Mouse (Mus musculus): Measurements from ENCODE around the gene Supt16. TPM values are rescaled to one million over a fixed set of nuclear protein-coding genes. Genes with fewer than 3 reads are reported as not detected.

The Supt16 gene
- polyA plus RNA-seq, 1 experiment from 2014 or later, result 88.3 TPM

GRCm38 (mm10) chr14:52140577-52141444 lies 56.4 kb downstream of the Supt16 start:
- H3K9me3 ChIP-seq (replicated peaks), result no peaks in the 10 kb centered on the region
- DNase-seq (ENCODE audit: low spot score), result no peak
- H3K27me3 ChIP-seq (ENCODE audit: low read depth, poor library complexity, severe bottlenecking), result no peaks in the 10 kb centered on the region
- H3K27ac ChIP-seq (replicated peaks), result no peak overlapping the region
- H3K36me3 ChIP-seq, result no peaks in the 10 kb centered on the region
- WGBS, result 69% methylated on average over 19 of the region's 19 CpGs
- H3K4me1 ChIP-seq, result no peaks in the 10 kb centered on the region
- H3K4me3 ChIP-seq, result no peak overlapping the region

GRCm38 (mm10) chr14:52133584-52133983 lies 63.6 kb downstream of the Supt16 start:
- H3K36me3 ChIP-seq, result no peaks in the 10 kb centered on the region
- H3K4me1 ChIP-seq, result no peaks in the 10 kb centered on the region
- 87% methylated on average over 5 of the region's 5 CpGs for whole genome bisulfite sequencing
- no peak overlapping the region for H3K4me3 ChIP-seq
- no peak overlapping the region for H3K27ac ChIP-seq (replicated peaks)
- H3K9me3 ChIP-seq (replicated peaks), result no peaks in the 10 kb centered on the region; the same call in 1 of the 2 replicates
- DNase-seq (ENCODE audit: low spot score), result no peak
- H3K27me3 ChIP-seq (ENCODE audit: low read depth, poor library complexity, severe bottlenecking), result no peaks in the 10 kb centered on the region

DNA sequence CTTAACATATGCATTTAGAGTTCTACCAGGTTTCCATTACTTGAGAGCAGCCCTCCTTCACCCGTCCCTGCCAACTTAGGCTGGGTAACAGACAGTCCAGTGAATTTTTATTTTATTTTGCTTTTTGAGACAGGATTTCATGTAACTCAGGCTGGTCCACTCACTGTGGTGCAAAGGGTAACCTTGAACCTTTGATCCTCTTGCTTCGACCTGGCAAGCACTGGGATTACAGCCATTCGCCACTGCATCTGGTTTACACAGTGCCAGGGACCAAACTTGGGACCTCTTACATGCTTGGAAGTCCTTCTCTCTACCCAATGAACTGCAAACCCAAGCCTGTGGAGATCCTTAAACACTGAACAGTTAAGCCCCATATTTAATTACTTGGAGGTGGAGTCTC lies 72.6 kb downstream of the Supt16 start:
- 0 out of 2 replicates have a peak, but pooled peaks cover 1% of the 10 kb centered on the region for H3K4me1 ChIP-seq
- H3K27ac ChIP-seq (replicated peaks), result no peak overlapping the region
- H3K9me3 ChIP-seq (replicated peaks), result no peaks in the 10 kb centered on the region
- no peak overlapping the region for H3K4me3 ChIP-seq
- H3K36me3 ChIP-seq, result no peaks in the 10 kb centered on the region
- peaks cover 17% of the 10 kb centered on the region for H3K27me3 ChIP-seq (ENCODE audit: low read depth, poor library complexity, severe bottlenecking)
- no peak for DNase-seq (ENCODE audit: low spot score)
- WGBS, result 91% methylated on average over 3 of the region's 3 CpGs

GRCm38 (mm10) chr14:52123918-52124317 lies 73.3 kb downstream of the Supt16 start:
- DNase-seq (ENCODE audit: low spot score), result peak; percentile 65
- H3K4me3 ChIP-seq, result no peak overlapping the region
- 24% methylated on average over 4 of the region's 4 CpGs for WGBS
- peaks cover 8% of the 10 kb centered on the region for H3K4me1 ChIP-seq
- no peak overlapping the region for H3K27ac ChIP-seq (replicated peaks)
- no peaks in the 10 kb centered on the region for H3K9me3 ChIP-seq (replicated peaks)
- H3K27me3 ChIP-seq (ENCODE audit: low read depth, poor library complexity, severe bottlenecking), result peaks cover 17% of the 10 kb centered on the region
- H3K36me3 ChIP-seq, result no peaks in the 10 kb centered on the region

DNA sequence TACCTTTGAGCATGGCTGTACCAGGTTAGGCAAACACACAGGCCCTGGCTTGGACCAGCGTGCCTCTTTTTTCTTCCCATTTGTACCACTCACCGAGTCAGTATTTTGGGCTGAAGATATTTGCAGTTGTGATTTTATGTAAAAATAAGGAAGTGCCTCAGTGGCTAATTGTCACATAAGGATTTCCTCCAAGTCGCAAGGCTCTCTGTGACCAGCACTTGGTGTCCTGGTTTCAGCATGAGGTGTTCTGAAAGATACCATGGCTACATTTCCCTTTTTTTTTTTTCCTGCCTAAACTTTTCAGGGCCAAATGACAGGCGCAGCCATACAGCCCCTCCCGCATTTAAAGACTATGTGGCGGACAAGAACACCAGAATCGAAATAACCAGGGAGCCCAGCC lies 77.0 kb downstream of the Supt16 start:
- Histone ChIP-seq H3K9me3 (replicated peaks) (no peaks in the 10 kb centered on the region), H3K36me3 (no peaks in the 10 kb centered on the region), H3K4me3 (0 out of 2 replicates have a peak overlapping the region, but pooled peaks have one; percentile 70), H3K27ac (replicated peaks) (no peak overlapping the region), H3K27me3 (ENCODE audit: low read depth, poor library complexity, severe bottlenecking) (peaks cover 17% of the 10 kb centered on the region), H3K4me1 (peaks cover 14% of the 10 kb centered on the region)
- no peak for DNase-seq (ENCODE audit: low spot score)
- WGBS, result 66% methylated on average over 7 of the region's 7 CpGs

- H3K36me3 ChIP-seq, result no peaks in the 10 kb centered on the region
- 1% methylated on average over 38 of the region's 38 CpGs for WGBS
- H3K27ac ChIP-seq (replicated peaks), result peak overlapping the region; percentile 92
- peak overlapping the region; percentile 70 for H3K4me3 ChIP-seq
- peaks cover 17% of the 10 kb centered on the region for H3K27me3 ChIP-seq (ENCODE audit: low read depth, poor library complexity, severe bottlenecking)
- H3K4me1 ChIP-seq, result peaks cover 14% of the 10 kb centered on the region
- no peaks in the 10 kb centered on the region for H3K9me3 ChIP-seq (replicated peaks)
- peak; percentile 75 for DNase-seq (ENCODE audit: low spot score)
Measured at GRCm38 (mm10) chr14:52118823-52119608, 78.2 kb downstream of the Supt16 start.

- peaks cover 14% of the 10 kb centered on the region for H3K4me1 ChIP-seq
- no peaks in the 10 kb centered on the region for H3K36me3 ChIP-seq
- H3K9me3 ChIP-seq (replicated peaks), result no peaks in the 10 kb centered on the region
- H3K27me3 ChIP-seq (ENCODE audit: low read depth, poor library complexity, severe bottlenecking), result peaks cover 17% of the 10 kb centered on the region
- H3K27ac ChIP-seq (replicated peaks), result peak overlapping the region; percentile 92
- DNase-seq (ENCODE audit: low spot score), result peak; percentile 43
- peak overlapping the region; percentile 70 for H3K4me3 ChIP-seq
- 25% methylated on average over 8 of the region's 8 CpGs for WGBS
Measured at GRCm38 (mm10) chr14:52118456-52118822, 78.8 kb downstream of the Supt16 start.

DNA sequence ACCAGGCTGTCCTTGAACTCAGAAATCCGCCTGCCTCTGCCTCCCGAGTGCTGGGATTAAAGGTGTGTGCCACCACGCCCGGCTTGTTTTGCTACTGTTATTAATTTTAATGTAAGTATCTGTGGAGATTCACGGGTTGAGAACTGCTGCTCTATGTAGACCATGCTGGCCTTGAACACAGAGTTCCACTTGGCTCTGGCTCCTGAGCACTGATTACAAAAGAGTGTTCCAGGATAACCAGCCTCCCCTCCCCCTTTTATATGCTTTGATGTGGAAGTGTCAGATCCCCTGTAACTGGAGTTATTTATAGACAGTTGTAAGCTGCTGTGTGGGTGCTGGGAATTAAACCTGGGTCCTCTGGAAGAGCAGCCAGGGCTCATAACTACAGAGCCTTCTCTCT lies 80.0 kb downstream of the Supt16 start:
- Histone ChIP-seq H3K27me3 (ENCODE audit: low read depth, poor library complexity, severe bottlenecking) (peaks cover 17% of the 10 kb centered on the region), H3K9me3 (replicated peaks) (no peaks in the 10 kb centered on the region), H3K4me1 (peaks cover 14% of the 10 kb centered on the region), H3K4me3 (no peak overlapping the region), H3K27ac (replicated peaks) (no peak overlapping the region), H3K36me3 (no peaks in the 10 kb centered on the region)
- WGBS, result 91% methylated on average over 5 of the region's 5 CpGs
- DNase-seq (ENCODE audit: low spot score), result no peak

- Histone ChIP-seq H3K9me3 (replicated peaks) (no peaks in the 10 kb centered on the region), H3K27ac (replicated peaks) (no peak overlapping the region), H3K4me1 (peaks cover 8% of the 10 kb centered on the region), H3K36me3 (no peaks in the 10 kb centered on the region), H3K4me3 (no peak overlapping the region), H3K27me3 (ENCODE audit: low read depth, poor library complexity, severe bottlenecking) (no peaks in the 10 kb centered on the region)
- DNase-seq (ENCODE audit: low spot score), result no peak
- WGBS, result 81% methylated on average over 1 of the region's 1 CpGs
Measured at GRCm38 (mm10) chr14:52114101-52114500, 83.1 kb downstream of the Supt16 start.

Other genes starting within 250 kb of the Supt16 start
- gene Arhgef40, start 212.7 kb downstream of the Supt16 start, polyA plus RNA-seq (2016; fragmentation: Nextera tagmentation; extraction: Ambion mirVana), result 85.4 and 99.8 TPM in 2 replicates
- 0.67 and 1.2 TPM in 2 replicates for gene Tmem253, start 181.8 kb downstream of the Supt16 start, polyA plus RNA-seq (2016; fragmentation: Nextera tagmentation; extraction: Ambion mirVana)
- gene Zfp219, start 176.7 kb downstream of the Supt16 start, polyA plus RNA-seq (2016; fragmentation: Nextera tagmentation; extraction: Ambion mirVana), result 89.4 and 96.6 TPM in 2 replicates
- gene Olfr221, start 155.0 kb downstream of the Supt16 start, polyA plus RNA-seq (2016; fragmentation: Nextera tagmentation; extraction: Ambion mirVana), result not detected in 2 replicates
- gene Hnrnpc, start 93.4 kb downstream of the Supt16 start, polyA plus RNA-seq (2016; fragmentation: Nextera tagmentation; extraction: Ambion mirVana), result 876 and 930 TPM in 2 replicates
- gene Rpgrip1, start 86.7 kb downstream of the Supt16 start, polyA plus RNA-seq (2016; fragmentation: Nextera tagmentation; extraction: Ambion mirVana), result 106 TPM in 2 replicates
- 38.9 and 49.7 TPM in 2 replicates for gene Chd8, start 60.4 kb upstream of the Supt16 start, polyA plus RNA-seq (2016; fragmentation: Nextera tagmentation; extraction: Ambion mirVana)
- 50.1 and 56.1 TPM in 2 replicates for gene Tox4, start 81.7 kb upstream of the Supt16 start, polyA plus RNA-seq (2016; fragmentation: Nextera tagmentation; extraction: Ambion mirVana)
- gene Rab2b, start 82.1 kb upstream of the Supt16 start, polyA plus RNA-seq (2016; fragmentation: Nextera tagmentation; extraction: Ambion mirVana), result 27.5 and 39.0 TPM in 2 replicates
- gene Mettl3, start 107.7 kb upstream of the Supt16 start, polyA plus RNA-seq (2016; fragmentation: Nextera tagmentation; extraction: Ambion mirVana), result 60.5 and 63.8 TPM in 2 replicates
- 82.4 and 90.2 TPM in 2 replicates for gene Sall2, start 131.3 kb upstream of the Supt16 start, polyA plus RNA-seq (2016; fragmentation: Nextera tagmentation; extraction: Ambion mirVana)
- not detected in 2 replicates for gene Olfr1513, start 159.0 kb upstream of the Supt16 start, polyA plus RNA-seq (2016; fragmentation: Nextera tagmentation; extraction: Ambion mirVana)
- gene Olfr1512, start 181.8 kb upstream of the Supt16 start, polyA plus RNA-seq (2016; fragmentation: Nextera tagmentation; extraction: Ambion mirVana), result not detected in 2 replicates
- 0.21 TPM in 1 of 2 replicates, not detected in the other for gene Olfr1511, start 200.0 kb upstream of the Supt16 start, polyA plus RNA-seq (2016; fragmentation: Nextera tagmentation; extraction: Ambion mirVana)
- not detected in 2 replicates for gene Olfr1510, start 217.0 kb upstream of the Supt16 start, polyA plus RNA-seq (2016; fragmentation: Nextera tagmentation; extraction: Ambion mirVana)
- not detected in 2 replicates for gene Olfr1509, start 245.6 kb upstream of the Supt16 start, polyA plus RNA-seq (2016; fragmentation: Nextera tagmentation; extraction: Ambion mirVana)